In genomic region chr4:150592087-150592486, GRCm38 (mm10) we compare ENCODE assay signal across 15 mouse cellular contexts. TPM values are rescaled to one million over a fixed set of nuclear protein-coding genes. Genes with fewer than 3 reads are reported as not detected.
A peak's percentile ranks its signal among the peaks of the same experiment; 100 is the strongest.
DNase-seq lines count a peak whose midpoint lies in the region; ATAC-seq and TF ChIP-seq lines count a peak whose summit lies in the region.
"Had no signal": no experiment of that assay in that cellular context is flagged by ENCODE, and none has a peak within 500 bp of the region (broad histone marks: within the 10 kb centered on the region; RNA-seq: fewer than 3 reads in every experiment).

No protein-coding gene starts in this region.

- H3K9me3 ChIP-seq in hindbrain, embryonic 12.5 days (replicated peaks) = no peaks in the 10 kb centered on the region
- H3K9me3 ChIP-seq in hindbrain, postnatal 0 days (ENCODE audit: low read length) = no peaks in the 10 kb centered on the region
- no peaks in the 10 kb centered on the region for H3K9me3 ChIP-seq in midbrain, embryonic 16.5 days (replicated peaks; ENCODE audit: control insufficient read depth, low read length, poor library complexity, severe bottlenecking)
- H3K9me3 ChIP-seq in midbrain, embryonic 14.5 days (ENCODE audit: control insufficient read depth, low read length) = no peaks in the 10 kb centered on the region
- no peaks in the 10 kb centered on the region for H3K9me3 ChIP-seq in liver, embryonic 12.5 days (replicated peaks)
- H3K9me3 ChIP-seq in stomach, embryonic 16.5 days (replicated peaks; ENCODE audit: control insufficient read depth, low read length) = no peaks in the 10 kb centered on the region
- H3K9me3 ChIP-seq: heart, embryonic 15.5 days had no signal

- H3K27ac ChIP-seq in hindbrain, embryonic 12.5 days = peak overlapping the region; percentile 40; the same call in 1 of the 2 replicates
- H3K27ac ChIP-seq in hindbrain, postnatal 0 days = no peak overlapping the region
- 0 out of 2 replicates have a peak overlapping the region, but pooled peaks have one; percentile 12 for H3K27ac ChIP-seq in midbrain, embryonic 16.5 days (ENCODE audit: low read length)
- H3K27ac ChIP-seq in midbrain, embryonic 14.5 days (replicated peaks; ENCODE audit: low read depth, low read length) = no peak overlapping the region
- peak overlapping the region; percentile 72 for H3K27ac ChIP-seq in liver, embryonic 12.5 days
- H3K27ac ChIP-seq in stomach, embryonic 16.5 days (ENCODE audit: low read length) = peak overlapping the region; percentile 57; the same call in 1 of the 2 replicates
- H3K27ac ChIP-seq: heart, embryonic 15.5 days had no signal

- WGBS in hindbrain, embryonic 12.5 days = 95% methylated on average over 6 of the region's 6 CpGs
- WGBS in hindbrain, postnatal 0 days = 75% methylated on average over 6 of the region's 6 CpGs
- WGBS in midbrain, embryonic 16.5 days = 78% methylated on average over 6 of the region's 6 CpGs
- WGBS in midbrain, embryonic 14.5 days = 77% methylated on average over 6 of the region's 6 CpGs
- WGBS in liver, embryonic 12.5 days (ENCODE audit: insufficient replicate concordance) = 13% methylated on average over 6 of the region's 6 CpGs
- 50% methylated on average over 6 of the region's 6 CpGs for WGBS in stomach, embryonic 16.5 days

- no peak for TF ChIP-seq CTCF in hindbrain, postnatal 0 days (IDR thresholded peaks at IDR 0.05; ENCODE audit: low read depth)

- no peak overlapping the region for H3K9ac ChIP-seq in hindbrain, embryonic 12.5 days
- H3K9ac ChIP-seq in hindbrain, postnatal 0 days (replicated peaks; ENCODE audit: low read length) = no peak overlapping the region
- H3K9ac ChIP-seq in midbrain, embryonic 16.5 days (ENCODE audit: low read depth, low read length) = no peak overlapping the region
- H3K9ac ChIP-seq in midbrain, embryonic 14.5 days (replicated peaks; ENCODE audit: low read length) = no peak overlapping the region
- no peak overlapping the region for H3K9ac ChIP-seq in liver, embryonic 12.5 days
- H3K9ac ChIP-seq in stomach, embryonic 16.5 days (ENCODE audit: low read length) = no peak overlapping the region
- H3K9ac ChIP-seq: heart, embryonic 15.5 days had no signal

- DNase-seq in hindbrain, postnatal 0 days (ENCODE audit: low spot score) = no peak
- DNase-seq in midbrain, embryonic 14.5 days = no peak
- no peak for DNase-seq in gastrocnemius, adult 8-10 months (ENCODE audit: low spot score in 2 of 2)
- DNase-seq in ovary, postnatal 14 days (ENCODE audit: low spot score) = no peak
- DNase-seq: adrenal gland, adult 8-10 months; cerebellum, adult 18-20 months; lung, adult 2 months; right cerebral cortex, adult 18-20 months had no signal

- ATAC-seq in hindbrain, embryonic 12.5 days (ENCODE audit: low FRiP score) = no peak
- no peak for ATAC-seq in hindbrain, postnatal 0 days
- no peak for ATAC-seq in midbrain, embryonic 16.5 days
- ATAC-seq in midbrain, embryonic 14.5 days (ENCODE audit: low FRiP score, low TSS enrichment) = no peak
- peak; percentile 85 for ATAC-seq in liver, embryonic 12.5 days
- no peak for ATAC-seq in stomach, embryonic 16.5 days (ENCODE audit: insufficient read depth, low FRiP score)
- ATAC-seq: CD4-positive, CD25-positive, alpha-beta regulatory T cell, adult 4 months had no signal

- no peak overlapping the region for H3K4me3 ChIP-seq in hindbrain, embryonic 12.5 days
- H3K4me3 ChIP-seq in hindbrain, postnatal 0 days (ENCODE audit: low read length) = no peak overlapping the region
- H3K4me3 ChIP-seq in midbrain, embryonic 16.5 days (ENCODE audit: low read depth, low read length) = no peak overlapping the region
- H3K4me3 ChIP-seq in midbrain, embryonic 14.5 days (replicated peaks; ENCODE audit: low read depth, low read length) = no peak overlapping the region
- H3K4me3 ChIP-seq in liver, embryonic 12.5 days = no peak overlapping the region
- no peak overlapping the region for H3K4me3 ChIP-seq in stomach, embryonic 16.5 days (replicated peaks; ENCODE audit: low read length)
- H3K4me3 ChIP-seq: heart, embryonic 15.5 days; myocyte had no signal

- no peaks in the 10 kb centered on the region for H3K27me3 ChIP-seq in hindbrain, embryonic 12.5 days
- no peaks in the 10 kb centered on the region for H3K27me3 ChIP-seq in hindbrain, postnatal 0 days (ENCODE audit: insufficient read depth, low read length)
- H3K27me3 ChIP-seq in midbrain, embryonic 16.5 days (ENCODE audit: control insufficient read depth, insufficient read depth, low read depth, low read length) = no peaks in the 10 kb centered on the region
- H3K27me3 ChIP-seq in midbrain, embryonic 14.5 days (ENCODE audit: control insufficient read depth, insufficient read depth, low read length) = no peaks in the 10 kb centered on the region
- no peaks in the 10 kb centered on the region for H3K27me3 ChIP-seq in liver, embryonic 12.5 days (replicated peaks)
- H3K27me3 ChIP-seq in stomach, embryonic 16.5 days (ENCODE audit: control insufficient read depth, insufficient read depth, low read length) = no peaks in the 10 kb centered on the region
- H3K27me3 ChIP-seq: heart, embryonic 15.5 days had no signal

- no peaks in the 10 kb centered on the region for H3K36me3 ChIP-seq in hindbrain, embryonic 12.5 days
- H3K36me3 ChIP-seq in hindbrain, postnatal 0 days (ENCODE audit: insufficient read depth, low read length) = no peaks in the 10 kb centered on the region
- no peaks in the 10 kb centered on the region for H3K36me3 ChIP-seq in midbrain, embryonic 16.5 days (ENCODE audit: control insufficient read depth, insufficient read depth, low read length)
- no peaks in the 10 kb centered on the region for H3K36me3 ChIP-seq in midbrain, embryonic 14.5 days (ENCODE audit: control insufficient read depth, insufficient read depth, low read length)
- H3K36me3 ChIP-seq in liver, embryonic 12.5 days = no peaks in the 10 kb centered on the region
- no peaks in the 10 kb centered on the region for H3K36me3 ChIP-seq in stomach, embryonic 16.5 days (ENCODE audit: control insufficient read depth, insufficient read depth, low read length)
- H3K36me3 ChIP-seq: heart, embryonic 15.5 days had no signal

- H3K4me2 ChIP-seq in hindbrain, embryonic 12.5 days (replicated peaks) = no peak overlapping the region
- H3K4me2 ChIP-seq in hindbrain, postnatal 0 days (ENCODE audit: low read depth, low read length) = no peak overlapping the region
- H3K4me2 ChIP-seq in midbrain, embryonic 16.5 days (ENCODE audit: low read length) = no peak overlapping the region
- H3K4me2 ChIP-seq in midbrain, embryonic 14.5 days (ENCODE audit: low read length) = no peak overlapping the region
- H3K4me2 ChIP-seq in liver, embryonic 12.5 days = peak overlapping the region; percentile 42
- H3K4me2 ChIP-seq in stomach, embryonic 16.5 days (ENCODE audit: low read depth, low read length) = no peak overlapping the region
- H3K4me2 ChIP-seq: heart, embryonic 15.5 days had no signal

- peaks cover 25% of the 10 kb centered on the region for H3K4me1 ChIP-seq in hindbrain, embryonic 12.5 days
- peaks cover 10% of the 10 kb centered on the region for H3K4me1 ChIP-seq in hindbrain, postnatal 0 days (ENCODE audit: insufficient read depth, low read length)
- peaks cover 26% of the 10 kb centered on the region for H3K4me1 ChIP-seq in midbrain, embryonic 16.5 days (ENCODE audit: control insufficient read depth, insufficient read depth, low read length)
- peaks cover 18% of the 10 kb centered on the region for H3K4me1 ChIP-seq in midbrain, embryonic 14.5 days (ENCODE audit: control insufficient read depth, insufficient read depth, low read length)
- H3K4me1 ChIP-seq in liver, embryonic 12.5 days = peaks cover 96% of the 10 kb centered on the region
- peaks cover 62% of the 10 kb centered on the region for H3K4me1 ChIP-seq in stomach, embryonic 16.5 days (ENCODE audit: control insufficient read depth, insufficient read depth, low read length)

RNA-seq across cellular contexts. Expression of gene Slc45a1, which starts 59.9 kb away (rescaled TPM):
- polyA plus RNA-seq in hindbrain, embryonic 12.5 days (2016; fragmentation: Nextera tagmentation; extraction: Ambion mirVana) = 12.4 and 14.1 TPM in 2 replicates
- total RNA-seq in hindbrain, postnatal 0 days (2014; rRNA removed) = 49.6 and 51.3 TPM in 2 replicates
- 41.7 and 47.5 TPM in 2 replicates for polyA plus RNA-seq in hindbrain, postnatal 0 days (2015; fragmentation: Nextera tagmentation; extraction: Ambion mirVana)
- 39.7 and 44.7 TPM in 2 replicates for polyA plus RNA-seq in midbrain, embryonic 16.5 days (2015; fragmentation: Nextera tagmentation; extraction: Ambion mirVana)
- 28.0 and 29.3 TPM in 2 replicates for polyA plus RNA-seq in midbrain, embryonic 14.5 days (2014; fragmentation: Nextera tagmentation; extraction: Ambion mirVana)
- polyA plus RNA-seq in liver, embryonic 12.5 days (2016; fragmentation: Nextera tagmentation; extraction: Ambion mirVana) = 0.05 TPM in 1 of 2 replicates, not detected in the other
- polyA plus RNA-seq in stomach, embryonic 16.5 days (2015; fragmentation: Nextera tagmentation; extraction: Ambion mirVana) = 0.82 and 1.1 TPM in 2 replicates
- total RNA-seq in gastrocnemius, adult 8-10 months (2022) = not detected
- polyA plus RNA-seq: CD4-positive, CD25-positive, alpha-beta regulatory T cell, adult 4 months; heart, embryonic 15.5 days; lung, adult 2 months; myocyte had no signal

Comparison
In these comparisons a context has a peak if more than half of its experiments do, and no peak if none do; other contexts are left out.
1. H3K27ac ChIP-seq: peak in hindbrain, embryonic 12.5 days (single experiment), midbrain, embryonic 16.5 days (single experiment), liver, embryonic 12.5 days (single experiment) and stomach, embryonic 16.5 days (single experiment); none in hindbrain, postnatal 0 days (single experiment) and midbrain, embryonic 14.5 days (single experiment).